Comparison of ENCODE assay signal across 8 mouse cellular contexts in genomic region chr3:96103901-96104260, GRCm38 (mm10). TPM values are rescaled to one million over a fixed set of nuclear protein-coding genes. Genes with fewer than 3 reads are reported as not detected.
DNase-seq lines count a peak whose midpoint lies in the region; ATAC-seq and TF ChIP-seq lines count a peak whose summit lies in the region.

No protein-coding gene starts in this region.

- H3K27ac ChIP-seq in heart, embryonic 16.5 days (ENCODE audit: low read length), result peak overlapping the region; percentile 98
- H3K27ac ChIP-seq in midbrain, embryonic 11.5 days (ENCODE audit: low read depth, low read length), result no peak overlapping the region; the same call in 1 of the 2 replicates

- under 1% methylated on average over 8 of the region's 8 CpGs for WGBS in heart, embryonic 16.5 days
- 5% methylated on average over 8 of the region's 8 CpGs for WGBS in midbrain, embryonic 11.5 days

- peak; percentile 5; the same call in 1 of the 2 replicates for ATAC-seq in heart, embryonic 16.5 days (replicated peaks; ENCODE audit: extremely low read depth, insufficient read depth, low FRiP score)
- ATAC-seq in G1E (ENCODE audit: extremely low read depth, insufficient number of reproducible peaks, low FRiP score, poor library complexity, severe bottlenecking), result no peak
- 0 out of 2 replicates have a peak, but pooled peaks have one; percentile 6 for ATAC-seq in granulocyte monocyte progenitor cell, adult 5-6 weeks (replicated peaks; ENCODE audit: poor library complexity, severe bottlenecking)
- no peak; the same call in 1 of the 2 replicates for ATAC-seq in midbrain, embryonic 11.5 days (ENCODE audit: low FRiP score)

- no peaks in the 10 kb centered on the region for H3K36me3 ChIP-seq in heart, embryonic 16.5 days (ENCODE audit: control insufficient read depth, insufficient read depth)
- H3K36me3 ChIP-seq in G1E (replicated peaks), result peaks cover 13% of the 10 kb centered on the region
- no peaks in the 10 kb centered on the region for H3K36me3 ChIP-seq in midbrain, embryonic 11.5 days (ENCODE audit: control insufficient read depth, insufficient read depth, low read length)

- peaks cover 19% of the 10 kb centered on the region for H3K4me1 ChIP-seq in heart, embryonic 16.5 days (ENCODE audit: control insufficient read depth, insufficient read depth, low read length)
- peaks cover 20% of the 10 kb centered on the region for H3K4me1 ChIP-seq in G1E (ENCODE audit: insufficient read depth, low read depth, low read length)
- H3K4me1 ChIP-seq in midbrain, embryonic 11.5 days (ENCODE audit: control insufficient read depth, insufficient read depth, low read length), result peaks cover 13% of the 10 kb centered on the region

- no peaks in the 10 kb centered on the region for H3K9me3 ChIP-seq in heart, embryonic 16.5 days (replicated peaks; ENCODE audit: control insufficient read depth, low read length)
- H3K9me3 ChIP-seq in G1E (replicated peaks), result no peaks in the 10 kb centered on the region
- no peaks in the 10 kb centered on the region for H3K9me3 ChIP-seq in midbrain, embryonic 11.5 days (ENCODE audit: control insufficient read depth, low read length)

- DNase-seq in heart, postnatal 10 days, result no peak
- no peak for DNase-seq in G1E (ENCODE audit: low spot score)
- no peak for DNase-seq in midbrain, embryonic 11.5 days (ENCODE audit: low spot score, missing footprints)
- DNase-seq in urinary bladder, adult 18-20 months (ENCODE audit: low spot score in 2 of 2), result no peak
- no peak for DNase-seq in gastrocnemius, postnatal 4 days (ENCODE audit: low spot score in 2 of 2)
- DNase-seq in adrenal gland, adult 18-20 months (ENCODE audit: low spot score in 2 of 2), result no peak

- peak overlapping the region; percentile 70 for H3K4me2 ChIP-seq in heart, embryonic 16.5 days (ENCODE audit: low read depth, low read length)
- peak overlapping the region; percentile 61 for H3K4me2 ChIP-seq in midbrain, embryonic 11.5 days

- H3K9ac ChIP-seq in heart, embryonic 16.5 days (ENCODE audit: low read length), result peak overlapping the region; percentile 94
- H3K9ac ChIP-seq in midbrain, embryonic 11.5 days (ENCODE audit: low read length), result peak overlapping the region; percentile 94

- intact Hi-C loops in heart, postnatal 10 days (cut with DNase I), result loop anchor here (2.0 kb wide), 1 partner anchor 43 kb away; no protein-coding TSS in a partner anchor

- H3K27me3 ChIP-seq in heart, embryonic 16.5 days (ENCODE audit: control insufficient read depth, insufficient read depth, low read length), result no peaks in the 10 kb centered on the region
- H3K27me3 ChIP-seq in G1E (ENCODE audit: insufficient read depth, low read length), result peaks cover 5% of the 10 kb centered on the region; the same call in 1 of the 2 replicates
- no peaks in the 10 kb centered on the region; the same call in 1 of the 2 replicates for H3K27me3 ChIP-seq in midbrain, embryonic 11.5 days (ENCODE audit: control insufficient read depth, insufficient read depth, low read length)

- H3K4me3 ChIP-seq in heart, embryonic 16.5 days (ENCODE audit: low read length), result peak overlapping the region; percentile 90
- peak overlapping the region; percentile 97 for H3K4me3 ChIP-seq in G1E (ENCODE audit: low read depth, low read length)
- peak overlapping the region; percentile 86 for H3K4me3 ChIP-seq in midbrain, embryonic 11.5 days (ENCODE audit: low read depth, low read length)

- TF ChIP-seq CTCF in G1E (IDR thresholded peaks at IDR 0.05; ENCODE audit: low read depth, low read length), result no peak

RNA-seq across cellular contexts. Expression of gene Otud7b, which starts 0.4 kb away (rescaled TPM):
- 18.6 and 21.4 TPM in 2 replicates for polyA plus RNA-seq in heart, embryonic 16.5 days (2015; fragmentation: Nextera tagmentation; extraction: Ambion mirVana)
- 10 to 100 TPM; 50.9 to 51.0 TPM for total RNA-seq in heart, postnatal 10 days (2021)
- total RNA-seq in G1E (2014; fragmentation: Nextera tagmentation) (10.1 and 17.4 TPM in 2 replicates), G1E (2017) (21.7 and 22.1 TPM in 2 replicates)
- polyA plus RNA-seq in G1E (2012), result 11.3 and 11.8 TPM in 2 replicates
- 3.4 and 6.1 TPM in 2 replicates for total RNA-seq in granulocyte monocyte progenitor cell, adult 5-6 weeks (2014; fragmentation: Nextera tagmentation)
- 8.8 and 12.5 TPM in 2 replicates for total RNA-seq in granulocyte monocyte progenitor cell, adult 5-6 weeks (2017)
- polyA plus RNA-seq in midbrain, embryonic 11.5 days (2014; fragmentation: Nextera tagmentation; extraction: Ambion mirVana), result 8.8 and 9.4 TPM in 2 replicates
- total RNA-seq in gastrocnemius, postnatal 4 days (2021), result 10 to 100 TPM; 61.0 to 65.7 TPM
- total RNA-seq in adrenal gland, adult 18-20 months (2021), result 10 to 100 TPM; 32.1 to 35.0 TPM

RNA-seq across cellular contexts. Expression of gene Vps45, which starts 45.6 kb away (rescaled TPM):
- polyA plus RNA-seq in heart, embryonic 16.5 days (2015; fragmentation: Nextera tagmentation; extraction: Ambion mirVana), result 34.6 and 39.4 TPM in 2 replicates
- 10 to 100 TPM; 24.7 to 34.4 TPM for total RNA-seq in heart, postnatal 10 days (2021)
- 19.8 and 28.7 TPM in 2 replicates for total RNA-seq in G1E (2014; fragmentation: Nextera tagmentation)
- total RNA-seq in G1E (2017), result 16.1 and 21.4 TPM in 2 replicates
- 6.1 and 6.7 TPM in 2 replicates for polyA plus RNA-seq in G1E (2012)
- 16.8 and 56.2 TPM in 2 replicates for total RNA-seq in granulocyte monocyte progenitor cell, adult 5-6 weeks (2014; fragmentation: Nextera tagmentation)
- total RNA-seq in granulocyte monocyte progenitor cell, adult 5-6 weeks (2017), result 13.1 and 13.6 TPM in 2 replicates
- polyA plus RNA-seq in midbrain, embryonic 11.5 days (2014; fragmentation: Nextera tagmentation; extraction: Ambion mirVana), result 24.7 and 29.5 TPM in 2 replicates
- total RNA-seq in gastrocnemius, postnatal 4 days (2021), result 10 to 100 TPM; 24.5 to 32.6 TPM
- total RNA-seq in adrenal gland, adult 18-20 months (2021), result 10 to 100 TPM; 26.4 to 31.4 TPM

RNA-seq across cellular contexts. Expression of gene Mtmr11, which starts 57.9 kb away (rescaled TPM):
- 8.7 and 9.4 TPM in 2 replicates for polyA plus RNA-seq in heart, embryonic 16.5 days (2015; fragmentation: Nextera tagmentation; extraction: Ambion mirVana)
- 1 to 10 TPM; 6.6 to 7.8 TPM for total RNA-seq in heart, postnatal 10 days (2021)
- total RNA-seq in G1E (2014; fragmentation: Nextera tagmentation), result 5.7 TPM in 1 of 2 replicates, not detected in the other
- total RNA-seq in G1E (2017), result 2.7 and 3.5 TPM in 2 replicates
- not detected in 2 replicates for polyA plus RNA-seq in G1E (2012)
- total RNA-seq in granulocyte monocyte progenitor cell, adult 5-6 weeks (2014; fragmentation: Nextera tagmentation), result not detected in 2 replicates
- total RNA-seq in granulocyte monocyte progenitor cell, adult 5-6 weeks (2017), result 2.6 TPM in 1 of 2 replicates, not detected in the other
- 10.5 and 12.8 TPM in 2 replicates for polyA plus RNA-seq in midbrain, embryonic 11.5 days (2014; fragmentation: Nextera tagmentation; extraction: Ambion mirVana)
- 1 to 10 TPM; 9.3 to 9.7 TPM for total RNA-seq in gastrocnemius, postnatal 4 days (2021)
- total RNA-seq in adrenal gland, adult 18-20 months (2021), result 10 to 100 TPM; 19.4 to 28.7 TPM

Comparison
In these comparisons a context has a peak if more than half of its experiments do, and no peak if none do; other contexts are left out.
1. ATAC-seq: peak in heart, embryonic 16.5 days (single experiment) and granulocyte monocyte progenitor cell, adult 5-6 weeks (single experiment); none in G1E (single experiment) and midbrain, embryonic 11.5 days (single experiment).
2. Peak in every context shown above with its lines, with median percentiles within 50 percentile points of each other: H3K4me3 ChIP-seq.